Mouse (Mus musculus): ENCODE measurements around the gene Zfp961.
"Not testable (repeated sequence)": the region's sequence is repeated elsewhere in the genome, so short reads cannot be mapped to it uniquely, and the experiment has no call there.

Zfp961 gene

GRCm38 (mm10) chr8:71961796-71962195, 11.0 kb downstream of the Zfp961 start:
- no peak for DNase-seq (ENCODE audit: low spot score in 2 of 2)

GRCm38 (mm10) chr8:71964051-71964450, 13.2 kb downstream of the Zfp961 start:
- no peak for DNase-seq (ENCODE audit: low spot score in 2 of 2)

GRCm38 (mm10) chr8:71965166-71965565, 14.3 kb downstream of the Zfp961 start:
- no peak for DNase-seq (ENCODE audit: low spot score in 2 of 2)

- DNase-seq (ENCODE audit: low spot score in 2 of 2), result no peak
Measured at GRCm38 (mm10) chr8:71966411-71966810, 15.6 kb downstream of the Zfp961 start.

- DNase-seq (ENCODE audit: low spot score in 2 of 2), result no peak
Measured at GRCm38 (mm10) chr8:71967261-71967660, 16.4 kb downstream of the Zfp961 start.

- DNase-seq (ENCODE audit: low spot score in 2 of 2), result no peak
Measured at GRCm38 (mm10) chr8:71968100-71968499, 17.3 kb downstream of the Zfp961 start.

GRCm38 (mm10) chr8:71968636-71969035, 17.8 kb downstream of the Zfp961 start:
- DNase-seq (ENCODE audit: low spot score in 2 of 2), result no peak

GRCm38 (mm10) chr8:71971945-71972344, 21.1 kb downstream of the Zfp961 start:
- DNase-seq (ENCODE audit: low spot score in 2 of 2), result no peak

- no peak for DNase-seq (ENCODE audit: low spot score in 2 of 2)
Measured at GRCm38 (mm10) chr8:71974211-71974610, 23.4 kb downstream of the Zfp961 start.

GRCm38 (mm10) chr8:71981032-71981431, 30.2 kb downstream of the Zfp961 start:
- peak in 1 of 2 experiments; percentile 8 for DNase-seq (ENCODE audit: low spot score in 2 of 2)

- no peak for DNase-seq (ENCODE audit: low spot score in 2 of 2)
Measured at GRCm38 (mm10) chr8:71981456-71981855, 30.6 kb downstream of the Zfp961 start.

- DNase-seq (ENCODE audit: low spot score in 2 of 2), result no peak
Measured at GRCm38 (mm10) chr8:71984601-71985000, 33.8 kb downstream of the Zfp961 start.

- peak; percentile 19 to 28 for DNase-seq (ENCODE audit: low spot score in 2 of 2)
Measured at GRCm38 (mm10) chr8:71988110-71988866, 37.5 kb downstream of the Zfp961 start.

- DNase-seq (ENCODE audit: low spot score in 2 of 2), result no peak
Measured at GRCm38 (mm10) chr8:71988867-71989599, 38.2 kb downstream of the Zfp961 start.

- DNase-seq (ENCODE audit: low spot score in 2 of 2), result no peak
Measured at GRCm38 (mm10) chr8:71999434-71999833, 48.6 kb downstream of the Zfp961 start.

GRCm38 (mm10) chr8:72000223-72000622, 49.4 kb downstream of the Zfp961 start:
- no peak for DNase-seq (ENCODE audit: low spot score in 2 of 2)

GRCm38 (mm10) chr8:72002942-72003341, 52.1 kb downstream of the Zfp961 start:
- DNase-seq (ENCODE audit: low spot score in 2 of 2), result no peak

GRCm38 (mm10) chr8:72005912-72006311, 55.1 kb downstream of the Zfp961 start:
- DNase-seq (ENCODE audit: low spot score in 2 of 2), result no peak

- DNase-seq (ENCODE audit: low spot score in 2 of 2), result no peak
Measured at GRCm38 (mm10) chr8:72006763-72007162, 55.9 kb downstream of the Zfp961 start.

- peak; percentile 25 to 59 for DNase-seq (ENCODE audit: low spot score in 2 of 2)
Measured at GRCm38 (mm10) chr8:72008134-72008641, 57.4 kb downstream of the Zfp961 start.

GRCm38 (mm10) chr8:72009473-72009872, 58.6 kb downstream of the Zfp961 start, which contains the start of gene Cyp4f18:
Gene Cyp4f18, minus strand, starts transcription at chr8:72009626.
- DNase-seq (ENCODE audit: low spot score in 2 of 2), result peak; percentile 54 to 58

GRCm38 (mm10) chr8:72013506-72014228, 62.8 kb downstream of the Zfp961 start:
- DNase-seq (ENCODE audit: low spot score in 2 of 2), result not testable (repeated sequence)
